Mouse (Mus musculus) small intestine, adult 2 months (tissue): Measurements from ENCODE around the gene Rptor. TPM values are rescaled to one million over a fixed set of nuclear protein-coding genes. Genes with fewer than 3 reads are reported as not detected.

Experiments
- H3K27ac ChIP-seq: fragments of 200-500 bp; 2 replicates; pipeline ENCODE4 v1.5.1; 2012; ENCODE audit warnings: low read depth, low read length, control low read depth, inconsistent platforms; ENCODE audit not compliant: insufficient read depth
- H3K27me3 ChIP-seq: fragments of 200-500 bp; 2 replicates; pipeline ENCODE4 v1.6.1; 2012; ENCODE audit warnings: mild to moderate bottlenecking, moderate library complexity, low read length, inconsistent platforms; ENCODE audit not compliant: control insufficient read depth, insufficient read depth
- H3K36me3 ChIP-seq: fragments of 200-500 bp; 2 replicates; pipeline ENCODE4 v1.6.1; 2012; ENCODE audit warnings: mild to moderate bottlenecking, low read length, control low read depth, inconsistent platforms; ENCODE audit not compliant: control insufficient read depth, insufficient read depth
- H3K4me1 ChIP-seq: fragments of 200-500 bp; 2 replicates; pipeline ENCODE4 v1.6.1; 2012; ENCODE audit warnings: low read length, inconsistent platforms, mixed read lengths; ENCODE audit not compliant: control insufficient read depth, insufficient read depth, insufficient read length
- H3K4me3 ChIP-seq: fragments of 200-500 bp; 2 replicates; pipeline ENCODE4 v1.5.1; 2012; ENCODE audit warnings: low read depth, mild to moderate bottlenecking, control low read depth, inconsistent platforms, low read length, moderate library complexity
- CTCF ChIP-seq: fragments of 200-500 bp; IDR thresholded peaks from 2 replicates; pipeline ENCODE4 v1.5.1; 2012; ENCODE audit warnings: low read depth, mild to moderate bottlenecking, control low read depth, inconsistent platforms, low read length, moderate library complexity, mixed read lengths; ENCODE audit not compliant: insufficient replicate concordance, insufficient read length; ENCODE audit errors: extremely low read depth
- POLR2A ChIP-seq: fragments of 200-500 bp; IDR thresholded peaks from 2 replicates; pipeline ENCODE4 v1.6.1; 2012; ENCODE audit warnings: low read depth, mild to moderate bottlenecking, control low read depth, inconsistent platforms, low read length, moderate library complexity
- WGBS: fragments of 180-500 bp; shearing (Covaris S2); methylation state at CpG from one replicate; pipeline ENCODE4 v1.1.7; 2018; 5-methylcytosine and 5-hydroxymethylcytosine counted together
- polyA plus RNA-seq: library from polyadenylated mRNA; depleted of rRNA; stranded (reverse); fragments of >200 nt; gene quantifications from 2 replicates; pipeline ENCODE4 v1.2.3, GENCODE M21; 2012

Gene Rptor
- polyA plus RNA-seq, 1 experiment = 26.8 TPM

GRCm38 (mm10) chr11:119796846-119797245 lies 194.1 kb downstream of the Rptor start:
- Histone ChIP-seq H3K36me3 (peaks cover 5% of the 10 kb centered on the region), H3K4me1 (no peaks in the 10 kb centered on the region), H3K27me3 (no peaks in the 10 kb centered on the region), H3K4me3 (no peak overlapping the region), H3K27ac (no peak overlapping the region)
- 84% methylated on average over 7 of the region's 7 CpGs for WGBS
- TF ChIP-seq POLR2A = no peak
- TF ChIP-seq CTCF = no peak

- TF ChIP-seq CTCF (no peak), POLR2A (no peak)
- whole genome bisulfite sequencing = 73% methylated on average over 2 of the region's 2 CpGs
- H3K4me1 ChIP-seq = no peaks in the 10 kb centered on the region
- no peak overlapping the region for H3K27ac ChIP-seq
- no peaks in the 10 kb centered on the region for H3K27me3 ChIP-seq
- H3K4me3 ChIP-seq = no peak overlapping the region
- peaks cover 15% of the 10 kb centered on the region for H3K36me3 ChIP-seq
These were observed 196.8 kb downstream of the Rptor start for GRCm38 (mm10) chr11:119799536-119799935.

- Histone ChIP-seq H3K4me3 (no peak overlapping the region), H3K36me3 (peaks cover 15% of the 10 kb centered on the region), H3K27me3 (no peaks in the 10 kb centered on the region), H3K4me1 (peaks cover 2% of the 10 kb centered on the region; the same call in 1 of the 2 replicates), H3K27ac (no peak overlapping the region)
- 93% methylated on average over 1 of the region's 1 CpGs for WGBS
- TF ChIP-seq CTCF = no peak
- no peak for TF ChIP-seq POLR2A
These were observed 199.2 kb downstream of the Rptor start for GRCm38 (mm10) chr11:119801855-119802254.

GRCm38 (mm10) chr11:119802947-119803346 lies 200.2 kb downstream of the Rptor start:
- Histone ChIP-seq H3K27ac (no peak overlapping the region), H3K36me3 (peaks cover 15% of the 10 kb centered on the region), H3K4me1 (peaks cover 7% of the 10 kb centered on the region; the same call in 1 of the 2 replicates), H3K4me3 (no peak overlapping the region), H3K27me3 (no peaks in the 10 kb centered on the region)
- TF ChIP-seq CTCF = no peak
- no peak for TF ChIP-seq POLR2A
- 87% methylated on average over 7 of the region's 7 CpGs for WGBS

GRCm38 (mm10) chr11:119804392-119804791 lies 201.7 kb downstream of the Rptor start:
- 91% methylated on average over 3 of the region's 3 CpGs for WGBS
- TF ChIP-seq POLR2A (no peak), CTCF (no peak)
- Histone ChIP-seq H3K36me3 (peaks cover 12% of the 10 kb centered on the region), H3K4me1 (peaks cover 9% of the 10 kb centered on the region; the same call in 1 of the 2 replicates), H3K4me3 (no peak overlapping the region), H3K27me3 (no peaks in the 10 kb centered on the region), H3K27ac (no peak overlapping the region)

GRCm38 (mm10) chr11:119805112-119805750 lies 202.5 kb downstream of the Rptor start:
- H3K4me3 ChIP-seq = no peak overlapping the region
- peaks cover 10% of the 10 kb centered on the region; the same call in 1 of the 2 replicates for H3K4me1 ChIP-seq
- no peaks in the 10 kb centered on the region for H3K27me3 ChIP-seq
- 87% methylated on average over 10 of the region's 10 CpGs for WGBS
- H3K27ac ChIP-seq = peak overlapping the region; percentile 21
- peaks cover 11% of the 10 kb centered on the region for H3K36me3 ChIP-seq
- TF ChIP-seq CTCF = no peak
- TF ChIP-seq POLR2A = no peak

- Histone ChIP-seq H3K27ac (no peak overlapping the region), H3K4me1 (peaks cover 10% of the 10 kb centered on the region; the same call in 1 of the 2 replicates), H3K36me3 (peaks cover 11% of the 10 kb centered on the region), H3K4me3 (no peak overlapping the region), H3K27me3 (no peaks in the 10 kb centered on the region)
- WGBS = 95% methylated on average over 8 of the region's 8 CpGs
- no peak for TF ChIP-seq POLR2A
- TF ChIP-seq CTCF = no peak
These were observed 203.8 kb downstream of the Rptor start for GRCm38 (mm10) chr11:119806539-119806938.
